Comparison of ENCODE assay signal across 11 mouse cellular contexts in genomic region chr15:100263246-100263905, GRCm38 (mm10). TPM values are rescaled to one million over a fixed set of nuclear protein-coding genes. Genes with fewer than 3 reads are reported as not detected.
A peak's percentile ranks its signal among the peaks of the same experiment; 100 is the strongest.
DNase-seq lines count a peak whose midpoint lies in the region; ATAC-seq lines count a peak whose summit lies in the region.
"Had no signal": no experiment of that assay in that cellular context is flagged by ENCODE, and none has a peak within 500 bp of the region (broad histone marks: within the 10 kb centered on the region; RNA-seq: fewer than 3 reads in every experiment).

No protein-coding gene starts in this region.

- DNase-seq in hindbrain, embryonic 14.5 days (ENCODE audit: low spot score): peak; percentile 63
- DNase-seq in CD4-positive helper T cell, adult 2 months (ENCODE audit: low read depth, low spot score): peak; percentile 26
- peak; percentile 66 for DNase-seq in ZHBTc4 (ENCODE audit: low read depth, low spot score)
- peak; percentile 16 for DNase-seq in layer of hippocampus, adult 9-10 months (ENCODE audit: low spot score)
- no peak for DNase-seq in ovary, postnatal 36 days (ENCODE audit: low spot score)
- DNase-seq in spleen, adult 12 weeks (ENCODE audit: low spot score): no peak

- H3K9me3 ChIP-seq in hindbrain, embryonic 14.5 days (ENCODE audit: control insufficient read depth, low read length): no peaks in the 10 kb centered on the region
- no peaks in the 10 kb centered on the region for H3K9me3 ChIP-seq in hindbrain, embryonic 16.5 days (ENCODE audit: control insufficient read depth, low read length)
- H3K9me3 ChIP-seq: embryonic facial prominence, embryonic 12.5 days had no signal

- peak overlapping the region; percentile 34; the same call in 1 of the 2 replicates for H3K9ac ChIP-seq in hindbrain, embryonic 14.5 days
- H3K9ac ChIP-seq in hindbrain, embryonic 16.5 days (ENCODE audit: low read depth, low read length): no peak overlapping the region
- H3K9ac ChIP-seq: embryonic facial prominence, embryonic 12.5 days had no signal

- no peaks in the 10 kb centered on the region for H3K4me1 ChIP-seq in hindbrain, embryonic 14.5 days (replicated peaks; ENCODE audit: control insufficient read depth, insufficient read depth, low read length)
- no peaks in the 10 kb centered on the region for H3K4me1 ChIP-seq in hindbrain, embryonic 16.5 days (ENCODE audit: control insufficient read depth, insufficient read depth, low read depth, low read length)
- H3K4me1 ChIP-seq: embryonic facial prominence, embryonic 12.5 days had no signal

- no peak overlapping the region for H3K4me2 ChIP-seq in hindbrain, embryonic 14.5 days (replicated peaks)
- no peak overlapping the region for H3K4me2 ChIP-seq in hindbrain, embryonic 16.5 days (ENCODE audit: low read length)
- H3K4me2 ChIP-seq: embryonic facial prominence, embryonic 12.5 days had no signal

- no peaks in the 10 kb centered on the region for H3K27me3 ChIP-seq in hindbrain, embryonic 14.5 days (ENCODE audit: control insufficient read depth, insufficient read depth, low read length)
- H3K27me3 ChIP-seq in hindbrain, embryonic 16.5 days (replicated peaks; ENCODE audit: control insufficient read depth, insufficient read depth, low read length): no peaks in the 10 kb centered on the region
- H3K27me3 ChIP-seq: embryonic facial prominence, embryonic 12.5 days had no signal

- ATAC-seq in hindbrain, embryonic 14.5 days (ENCODE audit: low FRiP score): no peak
- ATAC-seq in hindbrain, embryonic 16.5 days: no peak
- ATAC-seq in monocyte, adult 5-6 weeks (replicated peaks; ENCODE audit: insufficient number of reproducible peaks, low FRiP score, low TSS enrichment, poor library complexity, severe bottlenecking): no peak

- no peak overlapping the region for H3K27ac ChIP-seq in hindbrain, embryonic 14.5 days
- no peak overlapping the region for H3K27ac ChIP-seq in hindbrain, embryonic 16.5 days (ENCODE audit: low read depth, low read length)
- H3K27ac ChIP-seq: embryonic facial prominence, embryonic 12.5 days had no signal

- H3K4me3 ChIP-seq in hindbrain, embryonic 14.5 days (replicated peaks; ENCODE audit: low read length): no peak overlapping the region
- H3K4me3 ChIP-seq in hindbrain, embryonic 16.5 days (ENCODE audit: low read length): no peak overlapping the region
- H3K4me3 ChIP-seq: embryonic facial prominence, embryonic 12.5 days had no signal

- H3K36me3 ChIP-seq in hindbrain, embryonic 14.5 days (replicated peaks; ENCODE audit: control insufficient read depth, insufficient read depth): peaks cover 20% of the 10 kb centered on the region
- H3K36me3 ChIP-seq in hindbrain, embryonic 16.5 days (ENCODE audit: control insufficient read depth, insufficient read depth, low read length): peaks cover 8% of the 10 kb centered on the region

- WGBS in hindbrain, embryonic 14.5 days: 15% methylated on average over 4 of the region's 4 CpGs
- WGBS in hindbrain, embryonic 16.5 days: 18% methylated on average over 4 of the region's 4 CpGs

RNA-seq across cellular contexts. Expression of gene Tmprss12, which starts 17.3 kb away (rescaled TPM):
- polyA plus RNA-seq in hindbrain, embryonic 14.5 days (2014; fragmentation: Nextera tagmentation; extraction: Ambion mirVana): not detected in 2 replicates
- polyA plus RNA-seq in hindbrain, embryonic 16.5 days (2015; fragmentation: Nextera tagmentation; extraction: Ambion mirVana): not detected in 2 replicates
- not detected in 3 replicates for total RNA-seq in monocyte, adult 5-6 weeks (2017)
- total RNA-seq: layer of hippocampus, postnatal 36 days had no signal
- polyA plus RNA-seq: embryonic facial prominence, embryonic 12.5 days; neural tube, embryonic 14.5 days had no signal

RNA-seq across cellular contexts. Expression of gene Atf1, which starts 35.8 kb away (rescaled TPM):
- polyA plus RNA-seq in hindbrain, embryonic 14.5 days (2014; fragmentation: Nextera tagmentation; extraction: Ambion mirVana): 12.2 and 13.2 TPM in 2 replicates
- 11.8 and 13.1 TPM in 2 replicates for polyA plus RNA-seq in hindbrain, embryonic 16.5 days (2015; fragmentation: Nextera tagmentation; extraction: Ambion mirVana)
- 49.1 to 81.7 TPM (median 57.2 TPM) in 3 replicates for total RNA-seq in monocyte, adult 5-6 weeks (2017)

RNA-seq across cellular contexts. Expression of gene Mettl7a1, which starts 40.6 kb away (rescaled TPM):
- polyA plus RNA-seq in hindbrain, embryonic 14.5 days (2014; fragmentation: Nextera tagmentation; extraction: Ambion mirVana): 2.1 and 3.1 TPM in 2 replicates
- 3.5 TPM in 2 replicates for polyA plus RNA-seq in hindbrain, embryonic 16.5 days (2015; fragmentation: Nextera tagmentation; extraction: Ambion mirVana)
- 53.6 to 87.9 TPM (median 82.4 TPM) in 3 replicates for total RNA-seq in monocyte, adult 5-6 weeks (2017)

Comparison
In these comparisons a context has a peak if more than half of its experiments do, and no peak if none do; other contexts are left out.
1. DNase-seq: peak in hindbrain, embryonic 14.5 days (single experiment), CD4-positive helper T cell, adult 2 months (single experiment), ZHBTc4 (single experiment) and layer of hippocampus, adult 9-10 months (single experiment); none in ovary, postnatal 36 days (single experiment) and spleen, adult 12 weeks (single experiment).